Mouse (Mus musculus): ENCODE results near the gene Naxd.
"Not testable (repeated sequence)": the region's sequence is repeated elsewhere in the genome, so short reads cannot be mapped to it uniquely, and the experiment has no call there.

Gene Naxd

GRCm38 (mm10) chr8:11475397-11475796 is 21.9 kb upstream of the Naxd start:
- DNase-seq: no peak

GRCm38 (mm10) chr8:11475876-11476275 is 21.4 kb upstream of the Naxd start:
- DNase-seq: no peak

- peak; percentile 70 to 84 for DNase-seq
Observed at GRCm38 (mm10) chr8:11476338-11477177, 20.7 kb upstream of the Naxd start.

- no peak for DNase-seq
Observed at GRCm38 (mm10) chr8:11477178-11477553, 20.1 kb upstream of the Naxd start.

- peak; percentile 91 to 94 for DNase-seq
Observed at GRCm38 (mm10) chr8:11477811-11478761, 19.2 kb upstream of the Naxd start, which contains the start of gene Rab20. Gene Rab20, minus strand, starts transcription at chr8:11478710.

- DNase-seq: peak; percentile 53 to 78
Observed at GRCm38 (mm10) chr8:11478807-11479527, 18.3 kb upstream of the Naxd start.

GRCm38 (mm10) chr8:11479591-11479990 is 17.7 kb upstream of the Naxd start:
- DNase-seq: peak; percentile 56 to 73

- no peak for DNase-seq
Observed at GRCm38 (mm10) chr8:11481876-11482275, 15.4 kb upstream of the Naxd start.

- DNase-seq: peak in 1 of 2 experiments; percentile 9
Observed at GRCm38 (mm10) chr8:11482537-11482936, 14.8 kb upstream of the Naxd start.

- DNase-seq: peak; percentile 78 to 90
Observed at GRCm38 (mm10) chr8:11486142-11486541, 11.2 kb upstream of the Naxd start.

GRCm38 (mm10) chr8:11487229-11487628 is 10.1 kb upstream of the Naxd start:
- DNase-seq: no peak

- DNase-seq: not testable (repeated sequence)
Observed at GRCm38 (mm10) chr8:11492340-11492739, 5.0 kb upstream of the Naxd start.

- DNase-seq: no peak
Observed at GRCm38 (mm10) chr8:11498281-11498680, 975 bp downstream of the Naxd start.

GRCm38 (mm10) chr8:11498786-11499485 is 1.6 kb downstream of the Naxd start:
- DNase-seq: no peak

- no peak for DNase-seq
Observed at GRCm38 (mm10) chr8:11503476-11504232, 6.3 kb downstream of the Naxd start.

- DNase-seq: no peak
Observed at GRCm38 (mm10) chr8:11506074-11506473, 8.8 kb downstream of the Naxd start.

GRCm38 (mm10) chr8:11506802-11507201 is 9.5 kb downstream of the Naxd start:
- peak; percentile 68 to 76 for DNase-seq

GRCm38 (mm10) chr8:11508880-11509279 is 11.6 kb downstream of the Naxd start:
- no peak for DNase-seq

GRCm38 (mm10) chr8:11510971-11511370 is 13.7 kb downstream of the Naxd start:
- no peak for DNase-seq

GRCm38 (mm10) chr8:11512711-11513110 is 15.4 kb downstream of the Naxd start:
- no peak for DNase-seq

GRCm38 (mm10) chr8:11513247-11513646 is 15.9 kb downstream of the Naxd start:
- no peak for DNase-seq
